Mouse (Mus musculus): ENCODE data around the gene Tmco5.

Tmco5 gene

GRCm38 (mm10) chr2:116878391-116878790 lies at the start of gene Tmco5:
Gene Tmco5 (plus strand): TSS chr2:116878691.
- DNase-seq (ENCODE audit: low spot score in 2 of 2): no peak

- DNase-seq (ENCODE audit: low spot score in 2 of 2): no peak
Measured at GRCm38 (mm10) chr2:116831863-116832262, 46.6 kb upstream of the Tmco5 start.

DNA sequence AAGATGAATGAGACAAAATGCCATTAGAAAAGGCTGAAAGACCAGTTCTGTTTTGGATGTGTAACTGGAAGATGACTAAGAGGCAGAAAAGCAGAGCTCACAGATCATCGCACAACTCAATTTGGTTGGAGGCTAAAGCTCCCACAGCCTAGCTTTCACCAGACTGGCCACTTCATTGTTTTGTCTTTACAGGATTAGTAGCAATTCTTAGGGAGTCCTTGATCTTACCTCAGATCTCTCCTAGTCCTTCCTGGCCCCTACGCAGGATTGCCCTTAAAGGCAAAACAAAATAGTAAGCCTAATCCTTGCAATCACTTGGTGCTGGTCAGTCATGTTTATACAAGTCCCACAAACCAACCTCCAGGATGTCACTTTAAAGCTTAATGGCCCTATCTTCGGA lies 40.7 kb upstream of the Tmco5 start:
- DNase-seq (ENCODE audit: low spot score in 2 of 2): no peak

DNA sequence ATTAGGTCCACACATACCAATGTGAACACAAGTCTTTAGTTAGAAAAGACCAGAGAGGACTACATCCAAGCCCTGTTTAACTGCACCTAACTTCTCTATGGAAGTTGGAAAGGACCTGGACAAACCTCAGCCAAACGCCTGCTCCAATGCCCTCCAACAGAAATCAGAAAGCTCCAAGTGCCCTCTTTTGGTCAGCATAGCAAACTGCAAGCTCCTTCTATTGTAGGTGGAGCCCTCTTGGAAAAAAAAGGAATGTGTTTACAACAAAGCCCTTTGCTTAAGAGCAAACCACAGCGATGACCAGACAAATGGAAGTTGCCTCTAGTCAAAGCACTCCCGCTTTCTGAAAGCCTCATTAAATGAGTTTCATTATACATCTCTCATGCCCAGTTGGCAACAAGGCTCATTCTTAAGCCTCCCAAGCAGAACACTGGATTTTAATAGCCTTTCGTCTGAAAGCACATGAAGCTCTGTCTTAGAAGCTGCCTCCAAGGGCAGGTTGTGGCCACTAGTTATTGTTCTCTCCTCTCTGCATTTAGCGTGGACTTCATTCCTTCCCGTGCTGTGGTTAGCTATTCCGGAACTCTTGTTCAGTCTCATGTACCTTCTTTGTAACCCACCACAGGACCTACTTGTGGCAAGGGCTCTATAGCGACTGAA lies 39.8 kb upstream of the Tmco5 start:
- peak; percentile 44 to 63 for DNase-seq (ENCODE audit: low spot score in 2 of 2)

DNA sequence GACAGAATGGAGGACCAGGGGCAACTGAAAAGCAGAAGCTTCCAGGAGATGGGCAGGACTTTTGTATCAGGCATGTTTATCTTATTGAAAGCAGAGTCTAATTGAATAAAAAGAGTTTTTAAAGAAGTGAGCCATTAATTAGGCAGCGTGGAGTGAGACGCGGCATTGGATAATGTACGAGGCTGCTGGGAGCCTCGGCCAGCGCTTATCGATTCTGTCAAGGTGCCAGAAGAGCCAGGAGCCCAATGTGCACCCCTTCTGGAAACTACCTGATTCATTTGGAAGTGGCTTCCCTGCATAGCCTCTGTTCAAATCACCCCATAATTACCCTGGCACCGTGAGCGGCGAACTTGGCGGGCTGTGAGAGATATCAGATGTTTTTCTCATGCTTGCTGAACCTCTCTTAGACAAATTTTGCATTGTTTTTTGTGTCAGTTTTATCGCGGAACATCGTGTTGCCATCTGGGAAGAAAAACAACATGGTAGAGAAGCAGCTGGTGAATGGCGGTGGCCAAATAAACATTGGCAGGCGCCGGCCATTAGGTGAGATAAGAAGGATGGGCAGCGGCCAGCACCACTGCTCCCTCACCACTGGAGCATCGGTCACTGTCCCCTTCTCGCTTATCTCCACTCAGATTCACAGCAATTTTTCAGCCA lies 28.4 kb upstream of the Tmco5 start:
- peak; percentile 24 to 30 for DNase-seq (ENCODE audit: low spot score in 2 of 2)

GRCm38 (mm10) chr2:116851356-116851755 lies 27.1 kb upstream of the Tmco5 start:
- DNase-seq (ENCODE audit: low spot score in 2 of 2): no peak

DNA sequence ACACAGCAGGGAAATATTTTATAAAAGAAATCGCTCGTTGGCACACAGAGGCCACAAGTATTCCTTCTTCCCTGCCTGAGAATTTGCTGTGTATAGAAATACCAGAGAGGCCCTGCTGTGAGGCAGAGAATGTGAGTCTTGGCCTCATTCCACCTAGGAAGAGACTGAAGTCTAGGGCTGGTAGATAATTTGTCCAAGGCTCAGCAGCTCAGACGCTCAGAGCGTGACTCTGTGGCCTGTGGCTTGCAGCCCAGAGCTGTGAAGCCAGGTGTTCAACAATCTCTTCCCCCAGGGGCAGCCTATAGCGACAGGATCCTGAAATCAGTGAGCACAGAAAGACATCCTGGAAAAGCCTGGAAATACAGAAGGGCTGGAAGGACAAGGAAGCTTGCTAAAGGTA lies 26.2 kb upstream of the Tmco5 start:
- DNase-seq (ENCODE audit: low spot score in 2 of 2): no peak

DNA sequence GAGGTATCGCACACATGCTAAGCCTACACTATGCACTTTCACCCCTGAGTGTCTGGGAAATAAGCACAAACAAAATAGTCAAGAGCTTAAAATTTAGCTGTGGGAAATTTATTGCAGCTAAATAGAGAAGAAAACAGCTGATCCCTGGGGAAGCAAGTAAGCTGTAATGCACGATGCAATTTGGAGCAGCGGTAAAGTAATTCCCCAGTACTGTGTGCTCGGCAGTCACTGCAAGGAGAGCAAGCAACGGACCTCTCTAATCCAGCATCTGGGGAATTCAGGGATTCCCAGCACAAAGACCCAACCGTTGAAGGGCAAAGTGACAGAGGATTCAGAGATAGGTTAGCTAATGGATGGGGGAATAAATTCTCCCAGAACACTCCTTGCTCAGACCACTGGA lies 19.8 kb upstream of the Tmco5 start:
- DNase-seq (ENCODE audit: low spot score in 2 of 2): no peak

- no peak for DNase-seq (ENCODE audit: low spot score in 2 of 2)
Measured at GRCm38 (mm10) chr2:116876955-116877615, 1.4 kb upstream of the Tmco5 start.

- DNase-seq (ENCODE audit: low spot score in 2 of 2): no peak
Measured at GRCm38 (mm10) chr2:116879730-116880129, 1.2 kb downstream of the Tmco5 start.

- DNase-seq (ENCODE audit: low spot score in 2 of 2): no peak
Measured at GRCm38 (mm10) chr2:116893316-116893987, 15.0 kb downstream of the Tmco5 start.

GRCm38 (mm10) chr2:116893988-116894363 lies 15.5 kb downstream of the Tmco5 start:
- DNase-seq (ENCODE audit: low spot score in 2 of 2): peak; percentile 58 to 69

DNA sequence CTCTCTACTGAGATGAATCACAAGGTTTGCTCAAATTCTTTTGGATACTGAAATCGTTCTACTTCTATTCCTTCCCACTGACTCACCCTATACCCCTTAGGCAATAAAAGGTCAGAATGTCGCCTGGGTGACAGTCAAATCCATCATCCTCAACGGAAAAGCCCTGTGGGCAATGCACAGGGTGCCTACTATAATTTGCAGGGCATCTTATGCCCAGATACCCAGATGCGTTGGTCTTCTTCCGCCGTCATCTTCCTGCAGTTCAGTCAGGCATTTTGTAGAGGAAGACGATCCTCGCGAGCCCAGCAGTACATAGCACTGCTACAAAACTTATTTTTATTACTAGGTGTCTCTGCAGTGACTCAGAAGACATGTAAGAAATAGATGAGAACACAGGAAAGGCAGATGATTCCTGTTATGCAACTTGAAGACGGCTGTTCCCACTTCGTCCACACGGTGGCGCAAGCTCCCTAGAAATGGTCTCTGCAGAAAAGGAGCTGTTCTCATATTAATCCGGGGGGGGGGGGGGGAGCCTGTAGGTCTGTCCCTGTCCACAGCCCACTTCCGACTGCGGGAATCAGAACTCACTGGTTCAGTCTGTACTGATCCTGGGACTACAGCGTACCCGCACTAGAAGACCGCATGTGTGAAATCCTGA lies 21.3 kb downstream of the Tmco5 start:
- peak; percentile 94 to 96 for DNase-seq (ENCODE audit: low spot score in 2 of 2)

GRCm38 (mm10) chr2:116900273-116900843 lies 21.9 kb downstream of the Tmco5 start:
- DNase-seq (ENCODE audit: low spot score in 2 of 2): peak in 1 of 2 experiments; percentile 52

GRCm38 (mm10) chr2:116908268-116908667 lies 29.8 kb downstream of the Tmco5 start:
- DNase-seq (ENCODE audit: low spot score in 2 of 2): peak in 1 of 2 experiments; percentile 41

GRCm38 (mm10) chr2:116912334-116913070 lies 34.0 kb downstream of the Tmco5 start:
- DNase-seq (ENCODE audit: low spot score in 2 of 2): no peak

DNA sequence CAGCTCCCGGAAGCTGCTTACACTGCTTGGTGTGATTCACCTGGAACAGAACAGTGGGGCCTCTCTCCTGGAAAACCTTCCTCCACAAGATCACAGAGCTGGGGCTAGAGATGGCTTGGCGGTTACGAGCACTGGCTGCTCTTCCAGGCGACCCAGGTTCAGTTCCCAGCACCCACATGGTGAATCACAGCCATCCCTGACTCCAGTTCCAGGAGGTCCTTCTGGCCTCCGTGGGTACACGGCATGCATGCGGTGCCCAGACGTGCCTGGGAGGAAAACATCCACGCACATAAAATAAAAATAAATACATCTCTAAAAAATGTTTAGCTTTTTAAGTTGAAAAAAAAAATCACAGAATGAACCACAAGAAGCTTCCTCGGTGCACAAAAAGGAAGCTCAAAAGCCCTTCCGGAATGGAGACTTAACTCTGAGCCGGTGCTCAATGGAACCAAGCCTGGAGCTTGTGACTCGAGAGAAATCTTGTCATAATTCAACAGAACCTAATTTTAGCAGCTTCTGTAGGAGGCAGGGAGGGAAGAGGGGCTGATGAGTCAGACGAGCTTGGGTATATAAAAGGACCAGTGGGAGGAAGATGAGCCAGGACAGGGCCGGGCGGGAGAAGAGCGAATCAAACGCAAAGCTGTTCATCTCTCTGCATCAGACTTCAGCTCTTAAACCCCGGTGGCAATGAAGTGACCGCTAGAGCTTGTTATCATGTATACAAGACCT lies 35.4 kb downstream of the Tmco5 start:
- DNase-seq (ENCODE audit: low spot score in 2 of 2): peak; percentile 76 to 89

DNA sequence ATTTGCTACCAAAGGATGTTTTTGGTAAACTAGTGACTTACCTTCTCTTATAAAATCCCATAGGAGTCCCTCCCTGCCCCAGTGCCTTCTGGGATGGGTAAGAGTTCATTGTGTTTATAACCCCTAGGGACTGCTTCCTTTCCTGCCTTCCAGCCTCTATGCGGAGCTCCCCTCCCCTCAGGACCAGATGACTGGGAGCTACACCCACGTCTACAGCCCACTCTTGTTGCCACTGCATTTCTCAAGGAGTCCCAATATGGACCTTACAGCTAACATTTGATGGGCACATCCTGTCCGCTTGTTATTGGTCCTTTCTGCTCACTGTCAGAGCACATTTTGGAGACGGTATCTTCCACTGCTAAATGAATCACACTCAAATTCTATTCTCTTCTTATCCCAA lies 36.1 kb downstream of the Tmco5 start:
- DNase-seq (ENCODE audit: low spot score in 2 of 2): no peak

GRCm38 (mm10) chr2:116918598-116918997 lies 40.1 kb downstream of the Tmco5 start:
- no peak for DNase-seq (ENCODE audit: low spot score in 2 of 2)

All from right cerebral cortex, postnatal 10 days (tissue).